Mouse (Mus musculus): Measurements from ENCODE around the gene Zfp865. TPM values are rescaled to one million over a fixed set of nuclear protein-coding genes. Genes with fewer than 3 reads are reported as not detected.
"Not testable (repeated sequence)": the region's sequence is repeated elsewhere in the genome, so short reads cannot be mapped to it uniquely, and the experiment has no call there.

The Zfp865 gene
- polyA plus RNA-seq, 1 experiment from 2014 or later: 4.4 TPM

GRCm38 (mm10) chr7:5016920-5017319 is 3.3 kb upstream of the Zfp865 start:
- H3K9me3 ChIP-seq (ENCODE audit: control insufficient read depth, low read length): no peaks in the 10 kb centered on the region
- peaks cover 23% of the 10 kb centered on the region for H3K36me3 ChIP-seq (ENCODE audit: control insufficient read depth, insufficient read depth, low read length)
- WGBS: 98% methylated on average over 2 of the region's 2 CpGs
- H3K4me1 ChIP-seq (ENCODE audit: control insufficient read depth in 2 of 2, insufficient read depth in 2 of 2, low read length in 2 of 2): peaks cover 4 to 20% of the 10 kb centered on the region in 2 experiments
- H3K4me2 ChIP-seq (ENCODE audit: low read length): no peak overlapping the region
- H3K27ac ChIP-seq (replicated peaks in 1 of 2; ENCODE audit: control insufficient read depth in 1 of 2, insufficient read depth in 1 of 2, low read depth in 2 of 2, low read length in 2 of 2): no peak overlapping the region
- H3K9ac ChIP-seq (ENCODE audit: low read length): no peak overlapping the region
- no peak overlapping the region for H3K4me3 ChIP-seq (ENCODE audit: control insufficient read depth in 1 of 2, insufficient read depth in 1 of 2, low read depth in 1 of 2, low read length in 2 of 2)
- no peaks in the 10 kb centered on the region for H3K27me3 ChIP-seq (ENCODE audit: control insufficient read depth, insufficient read depth, low read length)
- no peak for ATAC-seq (ENCODE audit: insufficient number of reproducible peaks, insufficient read depth, low FRiP score, low read depth)

DNA sequence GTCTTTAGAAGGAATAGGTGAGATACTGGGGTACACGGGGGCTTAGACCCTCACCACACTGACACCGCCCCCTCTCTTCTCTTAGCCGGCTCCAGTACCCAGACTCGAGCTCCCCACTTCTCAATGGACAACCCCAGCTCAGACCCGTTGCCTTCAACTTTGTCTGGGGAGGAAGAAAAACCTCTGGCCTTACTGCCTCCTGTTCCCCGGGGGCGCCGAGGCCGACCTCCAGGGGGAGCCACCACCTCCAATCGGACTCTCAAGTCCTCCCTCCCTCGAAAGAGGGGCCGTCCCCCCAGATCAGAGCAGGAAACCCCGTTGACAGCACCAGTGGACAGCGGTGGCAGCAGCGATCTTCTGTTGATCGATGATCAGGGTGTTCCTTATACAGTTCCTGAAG is 2.8 kb upstream of the Zfp865 start:
- no peak overlapping the region for H3K4me2 ChIP-seq (ENCODE audit: low read length)
- H3K27me3 ChIP-seq (ENCODE audit: control insufficient read depth, insufficient read depth, low read length): no peaks in the 10 kb centered on the region
- H3K27ac ChIP-seq (replicated peaks in 1 of 2; ENCODE audit: control insufficient read depth in 1 of 2, insufficient read depth in 1 of 2, low read depth in 2 of 2, low read length in 2 of 2): no peak overlapping the region
- H3K9me3 ChIP-seq (ENCODE audit: control insufficient read depth, low read length): no peaks in the 10 kb centered on the region
- H3K4me1 ChIP-seq (ENCODE audit: control insufficient read depth in 2 of 2, insufficient read depth in 2 of 2, low read length in 2 of 2): peaks cover 4 to 20% of the 10 kb centered on the region in 2 experiments
- peaks cover 23% of the 10 kb centered on the region for H3K36me3 ChIP-seq (ENCODE audit: control insufficient read depth, insufficient read depth, low read length)
- ATAC-seq (ENCODE audit: insufficient number of reproducible peaks, insufficient read depth, low FRiP score, low read depth): no peak
- 88% methylated on average over 13 of the region's 16 CpGs for WGBS
- H3K4me3 ChIP-seq (ENCODE audit: control insufficient read depth in 1 of 2, insufficient read depth in 1 of 2, low read depth in 1 of 2, low read length in 2 of 2): no peak overlapping the region
- H3K9ac ChIP-seq (ENCODE audit: low read length): no peak overlapping the region

DNA sequence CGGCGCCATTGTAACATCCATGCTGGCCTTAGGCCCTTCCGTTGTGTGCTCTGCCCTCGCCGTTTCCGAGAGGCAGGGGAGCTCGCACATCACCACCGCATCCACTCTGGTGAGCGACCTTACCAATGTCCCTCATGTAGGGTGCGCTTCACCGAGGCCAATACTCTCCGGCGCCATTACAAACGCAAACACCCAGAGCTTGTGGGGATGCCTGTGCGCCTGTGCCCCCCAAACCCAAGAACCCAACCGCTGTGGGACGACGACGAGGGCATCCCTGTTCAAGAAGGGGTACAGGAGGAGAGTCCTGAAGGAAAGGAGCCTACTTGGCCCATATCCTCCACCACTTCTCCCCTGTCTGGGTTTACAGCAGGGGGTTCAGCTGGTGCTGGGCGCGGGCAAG is 2.2 kb upstream of the Zfp865 start:
- Histone ChIP-seq H3K4me2 (ENCODE audit: low read length) (no peak overlapping the region), H3K4me3 (ENCODE audit: control insufficient read depth in 1 of 2, insufficient read depth in 1 of 2, low read depth in 1 of 2, low read length in 2 of 2) (no peak overlapping the region), H3K9me3 (ENCODE audit: control insufficient read depth, low read length) (no peaks in the 10 kb centered on the region), H3K4me1 (ENCODE audit: control insufficient read depth in 2 of 2, insufficient read depth in 2 of 2, low read length in 2 of 2) (peaks cover 4 to 20% of the 10 kb centered on the region in 2 experiments), H3K36me3 (ENCODE audit: control insufficient read depth, insufficient read depth, low read length) (peaks cover 23% of the 10 kb centered on the region), H3K27ac (replicated peaks in 1 of 2; ENCODE audit: control insufficient read depth in 1 of 2, insufficient read depth in 1 of 2, low read depth in 2 of 2, low read length in 2 of 2) (no peak overlapping the region), H3K27me3 (ENCODE audit: control insufficient read depth, insufficient read depth, low read length) (no peaks in the 10 kb centered on the region), H3K9ac (ENCODE audit: low read length) (no peak overlapping the region)
- WGBS: 95% methylated on average over 21 of the region's 21 CpGs
- ATAC-seq (ENCODE audit: insufficient number of reproducible peaks, insufficient read depth, low FRiP score, low read depth): no peak

GRCm38 (mm10) chr7:5019576-5019975 is 600 bp upstream of the Zfp865 start:
- peaks cover 4 to 14% of the 10 kb centered on the region in 2 experiments for H3K4me1 ChIP-seq (ENCODE audit: control insufficient read depth in 2 of 2, insufficient read depth in 2 of 2, low read length in 2 of 2)
- H3K4me2 ChIP-seq (ENCODE audit: low read length): peak overlapping the region; percentile 80
- H3K27ac ChIP-seq (replicated peaks in 1 of 2; ENCODE audit: control insufficient read depth in 1 of 2, insufficient read depth in 1 of 2, low read depth in 2 of 2, low read length in 2 of 2): peak overlapping the region; percentile 97 to 99

GRCm38 (mm10) chr7:5020685-5021084 is 509 bp downstream of the Zfp865 start:
- 0% methylated on average over 14 of the region's 15 CpGs for WGBS
- Histone ChIP-seq H3K36me3 (ENCODE audit: control insufficient read depth, insufficient read depth, low read length) (peaks cover 46% of the 10 kb centered on the region), H3K9ac (ENCODE audit: low read length) (peak overlapping the region; percentile 97), H3K4me3 (ENCODE audit: control insufficient read depth in 1 of 2, insufficient read depth in 1 of 2, low read depth in 1 of 2, low read length in 2 of 2) (peak overlapping the region; percentile 79 to 86), H3K4me2 (ENCODE audit: low read length) (peak overlapping the region; percentile 80), H3K9me3 (ENCODE audit: control insufficient read depth, low read length) (no peaks in the 10 kb centered on the region), H3K27ac (replicated peaks in 1 of 2; ENCODE audit: control insufficient read depth in 1 of 2, insufficient read depth in 1 of 2, low read depth in 2 of 2, low read length in 2 of 2) (peak overlapping the region; percentile 76 to 97), H3K27me3 (ENCODE audit: control insufficient read depth, insufficient read depth, low read length) (no peaks in the 10 kb centered on the region), H3K4me1 (ENCODE audit: control insufficient read depth in 2 of 2, insufficient read depth in 2 of 2, low read length in 2 of 2) (peaks cover 4 to 14% of the 10 kb centered on the region in 2 experiments)
- no peak for ATAC-seq (ENCODE audit: insufficient number of reproducible peaks, insufficient read depth, low FRiP score, low read depth)

More at GRCm38 (mm10) chr7:5019576-5019975, 600 bp upstream of the Zfp865 start:
- H3K9me3 ChIP-seq (ENCODE audit: control insufficient read depth, low read length); H3K27me3 ChIP-seq (ENCODE audit: control insufficient read depth, insufficient read depth, low read length); ATAC-seq (ENCODE audit: insufficient number of reproducible peaks, insufficient read depth, low FRiP score, low read depth): not testable (repeated sequence)
- Histone ChIP-seq H3K9ac (ENCODE audit: low read length) (peak overlapping the region; percentile 97), H3K36me3 (ENCODE audit: control insufficient read depth, insufficient read depth, low read length) (peaks cover 36% of the 10 kb centered on the region), H3K4me3 (ENCODE audit: control insufficient read depth in 1 of 2, insufficient read depth in 1 of 2, low read depth in 1 of 2, low read length in 2 of 2) (peak overlapping the region; percentile 79 to 86)
- 32% methylated on average over 8 of the region's 8 CpGs for WGBS

DNA sequence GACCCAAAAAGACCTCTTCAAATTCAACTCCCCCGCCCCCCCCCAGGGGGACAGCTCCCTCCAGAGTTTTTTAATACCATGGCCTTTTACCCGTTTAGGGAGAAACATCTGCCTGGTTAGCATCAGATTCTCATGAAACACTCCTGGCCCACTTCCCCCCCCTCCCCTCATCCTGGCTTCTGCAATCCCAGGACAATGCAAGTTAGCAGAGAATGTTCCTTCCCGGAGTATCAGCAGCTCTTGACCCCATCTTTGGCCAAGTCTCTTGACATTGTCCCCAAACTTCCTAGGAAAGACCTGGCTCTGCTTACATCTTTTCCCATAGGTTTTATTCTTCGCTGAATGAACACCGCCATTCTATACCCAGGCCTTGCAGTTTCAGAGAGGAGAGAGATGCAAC is 1.0 kb downstream of the Zfp865 start:
- Histone ChIP-seq H3K9ac (ENCODE audit: low read length) (peak overlapping the region; percentile 97), H3K9me3 (ENCODE audit: control insufficient read depth, low read length) (no peaks in the 10 kb centered on the region), H3K36me3 (ENCODE audit: control insufficient read depth, insufficient read depth, low read length) (peaks cover 51% of the 10 kb centered on the region), H3K4me1 (ENCODE audit: control insufficient read depth in 2 of 2, insufficient read depth in 2 of 2, low read length in 2 of 2) (peaks cover 4 to 10% of the 10 kb centered on the region in 2 experiments), H3K4me2 (ENCODE audit: low read length) (peak overlapping the region; percentile 80), H3K4me3 (ENCODE audit: control insufficient read depth in 1 of 2, insufficient read depth in 1 of 2, low read depth in 1 of 2, low read length in 2 of 2) (peak overlapping the region; percentile 79 to 86), H3K27ac (replicated peaks in 1 of 2; ENCODE audit: control insufficient read depth in 1 of 2, insufficient read depth in 1 of 2, low read depth in 2 of 2, low read length in 2 of 2) (peak overlapping the region; percentile 76 to 97; a peak in 3 of 4 replicates), H3K27me3 (ENCODE audit: control insufficient read depth, insufficient read depth, low read length) (no peaks in the 10 kb centered on the region)
- no peak for ATAC-seq (ENCODE audit: insufficient number of reproducible peaks, insufficient read depth, low FRiP score, low read depth)
- WGBS: 51% methylated on average over 5 of the region's 5 CpGs

DNA sequence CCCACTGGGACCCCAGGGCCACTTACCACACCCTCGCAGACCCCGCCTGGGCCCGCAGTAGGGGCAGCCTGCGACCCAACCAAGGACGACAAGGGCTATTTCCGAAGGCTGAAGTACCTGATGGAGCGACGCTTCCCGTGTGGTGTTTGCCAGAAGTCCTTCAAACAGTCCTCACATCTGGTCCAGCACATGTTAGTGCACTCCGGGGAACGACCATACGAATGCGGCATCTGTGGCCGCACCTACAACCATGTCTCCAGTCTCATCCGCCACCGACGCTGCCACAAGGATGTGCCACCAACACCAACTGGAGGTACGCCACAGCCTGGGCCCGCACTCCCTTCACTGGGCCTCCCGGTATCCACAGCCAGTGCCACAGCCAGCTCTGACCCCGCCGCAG is 9.4 kb downstream of the Zfp865 start:
- peaks cover 35% of the 10 kb centered on the region for H3K9me3 ChIP-seq (ENCODE audit: control insufficient read depth, low read length)
- no peaks in the 10 kb centered on the region for H3K4me1 ChIP-seq (ENCODE audit: control insufficient read depth in 2 of 2, insufficient read depth in 2 of 2, low read length in 2 of 2)
- H3K4me2 ChIP-seq (ENCODE audit: low read length): no peak overlapping the region
- WGBS: 90% methylated on average over 22 of the region's 22 CpGs
- H3K27me3 ChIP-seq (ENCODE audit: control insufficient read depth, insufficient read depth, low read length): no peaks in the 10 kb centered on the region
- H3K4me3 ChIP-seq (ENCODE audit: control insufficient read depth in 1 of 2, insufficient read depth in 1 of 2, low read depth in 1 of 2, low read length in 2 of 2): no peak overlapping the region
- H3K36me3 ChIP-seq (ENCODE audit: control insufficient read depth, insufficient read depth, low read length): peaks cover 94% of the 10 kb centered on the region
- ATAC-seq (ENCODE audit: insufficient number of reproducible peaks, insufficient read depth, low FRiP score, low read depth): no peak
- no peak overlapping the region for H3K27ac ChIP-seq (replicated peaks in 1 of 2; ENCODE audit: control insufficient read depth in 1 of 2, insufficient read depth in 1 of 2, low read depth in 2 of 2, low read length in 2 of 2)
- H3K9ac ChIP-seq (ENCODE audit: low read length): no peak overlapping the region

GRCm38 (mm10) chr7:5029946-5030345 is 9.8 kb downstream of the Zfp865 start:
- H3K9me3 ChIP-seq (ENCODE audit: control insufficient read depth, low read length): peaks cover 35% of the 10 kb centered on the region
- H3K27me3 ChIP-seq (ENCODE audit: control insufficient read depth, insufficient read depth, low read length): no peaks in the 10 kb centered on the region
- H3K4me2 ChIP-seq (ENCODE audit: low read length): no peak overlapping the region
- no peak for ATAC-seq (ENCODE audit: insufficient number of reproducible peaks, insufficient read depth, low FRiP score, low read depth)
- no peaks in the 10 kb centered on the region for H3K4me1 ChIP-seq (ENCODE audit: control insufficient read depth in 2 of 2, insufficient read depth in 2 of 2, low read length in 2 of 2)
- no peak overlapping the region for H3K27ac ChIP-seq (replicated peaks in 1 of 2; ENCODE audit: control insufficient read depth in 1 of 2, insufficient read depth in 1 of 2, low read depth in 2 of 2, low read length in 2 of 2)
- H3K4me3 ChIP-seq (ENCODE audit: control insufficient read depth in 1 of 2, insufficient read depth in 1 of 2, low read depth in 1 of 2, low read length in 2 of 2): no peak overlapping the region
- 90% methylated on average over 21 of the region's 21 CpGs for WGBS
- no peak overlapping the region for H3K9ac ChIP-seq (ENCODE audit: low read length)
- peaks cover 94% of the 10 kb centered on the region for H3K36me3 ChIP-seq (ENCODE audit: control insufficient read depth, insufficient read depth, low read length)

All from heart, embryonic 14.5 days (tissue).